ENCODE assay signal across 10 mouse cellular contexts in the genomic region with DNA sequence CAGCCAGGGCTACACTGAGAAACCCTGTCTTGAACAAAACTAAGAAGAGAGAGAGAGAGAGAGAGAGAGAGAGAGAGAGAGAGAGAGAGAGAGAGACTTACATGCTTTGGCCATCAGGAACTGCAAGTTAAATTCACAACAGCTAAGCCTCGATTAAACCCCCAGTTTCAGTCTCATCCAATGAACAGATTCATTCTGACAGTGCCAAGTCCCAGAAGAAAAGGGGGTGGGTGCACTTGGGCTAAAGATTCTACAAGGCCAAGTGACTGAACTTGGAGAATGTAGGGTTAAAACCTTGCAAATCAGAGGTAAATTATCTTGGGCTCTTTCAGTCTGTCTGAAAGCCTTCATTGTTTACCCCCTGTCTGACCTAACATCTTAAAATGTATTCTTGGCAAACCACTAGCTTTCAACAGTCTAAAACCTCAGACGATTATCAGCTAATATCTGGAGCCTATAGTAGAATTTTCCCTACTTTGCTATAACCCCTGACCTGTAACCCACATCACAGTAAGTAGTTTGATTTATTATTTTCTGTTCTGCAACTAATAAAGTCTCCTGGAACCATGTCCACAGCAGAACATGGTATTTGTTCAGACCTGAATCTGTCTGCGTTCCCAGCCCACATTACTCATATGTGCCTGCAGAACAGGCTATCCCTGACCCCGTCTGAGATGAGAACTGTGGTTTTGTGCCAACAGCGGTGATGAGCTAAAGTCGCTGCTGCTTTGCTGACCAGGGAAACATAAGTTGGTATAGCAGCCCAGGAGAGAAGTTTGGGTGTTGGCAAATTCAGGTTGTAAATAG. TPM values are rescaled to one million over a fixed set of nuclear protein-coding genes. Genes with fewer than 3 reads are reported as not detected.
A peak's percentile ranks its signal among the peaks of the same experiment; 100 is the strongest.
DNase-seq lines count a peak whose midpoint lies in the region; ATAC-seq and TF ChIP-seq lines count a peak whose summit lies in the region.
"Had no signal": no experiment of that assay in that cellular context is flagged by ENCODE, and none has a peak within 500 bp of the region (broad histone marks: within the 10 kb centered on the region; RNA-seq: fewer than 3 reads in every experiment).

No protein-coding gene starts in this region.

- no peaks in the 10 kb centered on the region for H3K36me3 ChIP-seq in kidney, postnatal 0 days (ENCODE audit: insufficient read depth, low read length)
- H3K36me3 ChIP-seq in embryonic facial prominence, embryonic 13.5 days = no peaks in the 10 kb centered on the region
- H3K36me3 ChIP-seq in limb, embryonic 13.5 days = no peaks in the 10 kb centered on the region
- H3K36me3 ChIP-seq: lung, embryonic 15.5 days had no signal

- DNase-seq in kidney, postnatal 0 days (ENCODE audit: low spot score) = no peak
- DNase-seq in kidney, adult 8-10 months = no peak
- peak; percentile 67 for DNase-seq in adipocyte (ENCODE audit: low spot score)
- DNase-seq in lung, postnatal 10 days = no peak
- no peak for DNase-seq in right cerebral cortex, postnatal 4 days
- DNase-seq: heart, postnatal 10 days had no signal

- 0 out of 2 replicates have a peak, but pooled peaks cover 4% of the 10 kb centered on the region for H3K4me1 ChIP-seq in kidney, postnatal 0 days (replicated peaks; ENCODE audit: insufficient read depth, low read length)
- H3K4me1 ChIP-seq in embryonic facial prominence, embryonic 13.5 days = peaks cover 19% of the 10 kb centered on the region
- H3K4me1 ChIP-seq in limb, embryonic 13.5 days = peaks cover 19% of the 10 kb centered on the region

- no peaks in the 10 kb centered on the region for H3K9me3 ChIP-seq in kidney, postnatal 0 days (replicated peaks; ENCODE audit: low read length)
- H3K9me3 ChIP-seq in embryonic facial prominence, embryonic 13.5 days = no peaks in the 10 kb centered on the region
- no peaks in the 10 kb centered on the region for H3K9me3 ChIP-seq in limb, embryonic 13.5 days
- H3K9me3 ChIP-seq: lung, embryonic 15.5 days had no signal

- 50% methylated on average over 6 of the region's 6 CpGs for WGBS in kidney, postnatal 0 days
- 29% methylated on average over 6 of the region's 6 CpGs for WGBS in embryonic facial prominence, embryonic 13.5 days
- WGBS in limb, embryonic 13.5 days = 44% methylated on average over 6 of the region's 6 CpGs

- no peak overlapping the region for H3K9ac ChIP-seq in kidney, postnatal 0 days (ENCODE audit: low read depth, low read length)
- H3K9ac ChIP-seq in embryonic facial prominence, embryonic 13.5 days = 0 out of 2 replicates have a peak overlapping the region, but pooled peaks have one; percentile 16
- no peak overlapping the region for H3K9ac ChIP-seq in limb, embryonic 13.5 days
- H3K9ac ChIP-seq: lung, embryonic 15.5 days had no signal

- H3K4me3 ChIP-seq in kidney, postnatal 0 days (replicated peaks; ENCODE audit: low read depth, low read length) = no peak overlapping the region
- H3K4me3 ChIP-seq in embryonic facial prominence, embryonic 13.5 days = no peak overlapping the region
- H3K4me3 ChIP-seq in limb, embryonic 13.5 days = no peak overlapping the region
- H3K4me3 ChIP-seq: lung, embryonic 15.5 days had no signal

- ATAC-seq in kidney, postnatal 0 days (replicated peaks; ENCODE audit: low FRiP score, low read depth) = no peak
- ATAC-seq in embryonic facial prominence, embryonic 13.5 days (ENCODE audit: insufficient number of reproducible peaks, insufficient read depth, low FRiP score, low TSS enrichment, low read depth) = 0 out of 2 replicates have a peak, but pooled peaks have one; percentile 15
- ATAC-seq in limb, embryonic 13.5 days (ENCODE audit: low FRiP score, low read depth) = no peak
- no peak for ATAC-seq in activated CD4-positive, CD25-positive, alpha-beta regulatory T cell, adult 4 months

- no peaks in the 10 kb centered on the region for H3K27me3 ChIP-seq in kidney, postnatal 0 days (ENCODE audit: insufficient read depth, low read length)
- H3K27me3 ChIP-seq in embryonic facial prominence, embryonic 13.5 days = no peaks in the 10 kb centered on the region
- no peaks in the 10 kb centered on the region for H3K27me3 ChIP-seq in limb, embryonic 13.5 days
- H3K27me3 ChIP-seq: lung, embryonic 15.5 days had no signal

- TF ChIP-seq CTCF in kidney, postnatal 0 days (IDR thresholded peaks at IDR 0.05; ENCODE audit: low read depth) = no peak

- H3K4me2 ChIP-seq in kidney, postnatal 0 days (ENCODE audit: low read length) = no peak overlapping the region
- no peak overlapping the region for H3K4me2 ChIP-seq in embryonic facial prominence, embryonic 13.5 days
- 0 out of 2 replicates have a peak overlapping the region, but pooled peaks have one; percentile 9 for H3K4me2 ChIP-seq in limb, embryonic 13.5 days (replicated peaks)
- H3K4me2 ChIP-seq: lung, embryonic 15.5 days had no signal

- H3K27ac ChIP-seq in kidney, postnatal 0 days = peak overlapping the region; percentile 62
- H3K27ac ChIP-seq in embryonic facial prominence, embryonic 13.5 days = peak overlapping the region; percentile 83
- H3K27ac ChIP-seq in limb, embryonic 13.5 days = peak overlapping the region; percentile 78
- H3K27ac ChIP-seq: lung, embryonic 15.5 days had no signal

RNA-seq across cellular contexts. Expression of a gene that starts 12.2 kb away (rescaled TPM):
- 2.8 and 3.3 TPM in 2 replicates for polyA plus RNA-seq in kidney, postnatal 0 days (2015; fragmentation: Nextera tagmentation; extraction: Ambion mirVana)
- polyA plus RNA-seq in embryonic facial prominence, embryonic 13.5 days (2015; fragmentation: Nextera tagmentation; extraction: Ambion mirVana) = 2.6 and 3.9 TPM in 2 replicates
- polyA plus RNA-seq in limb, embryonic 13.5 days (2015; fragmentation: Nextera tagmentation; extraction: Ambion mirVana) = 3.4 and 3.7 TPM in 2 replicates
- polyA plus RNA-seq in activated CD4-positive, CD25-positive, alpha-beta regulatory T cell, adult 4 months (2017; shearing (Covaris generic)) = 1 to 10 TPM in 1 of 2 experiments, under 1 TPM in 1; 0.85 to 2.7 TPM

RNA-seq across cellular contexts. Expression of a gene that starts 20.9 kb away (rescaled TPM):
- 1,473 and 1,501 TPM in 2 replicates for polyA plus RNA-seq in kidney, postnatal 0 days (2015; fragmentation: Nextera tagmentation; extraction: Ambion mirVana)
- polyA plus RNA-seq in embryonic facial prominence, embryonic 13.5 days (2015; fragmentation: Nextera tagmentation; extraction: Ambion mirVana) = 1,667 and 1,727 TPM in 2 replicates
- polyA plus RNA-seq in limb, embryonic 13.5 days (2015; fragmentation: Nextera tagmentation; extraction: Ambion mirVana) = 1,677 and 1,740 TPM in 2 replicates
- polyA plus RNA-seq in activated CD4-positive, CD25-positive, alpha-beta regulatory T cell, adult 4 months (2017; shearing (Covaris generic)) = 100 to 1,000 TPM; 464 to 561 TPM

RNA-seq across cellular contexts. Expression of a gene that starts 40.4 kb away (rescaled TPM):
- polyA plus RNA-seq in kidney, postnatal 0 days (2015; fragmentation: Nextera tagmentation; extraction: Ambion mirVana) = 149 and 168 TPM in 2 replicates
- 229 and 250 TPM in 2 replicates for polyA plus RNA-seq in embryonic facial prominence, embryonic 13.5 days (2015; fragmentation: Nextera tagmentation; extraction: Ambion mirVana)
- polyA plus RNA-seq in limb, embryonic 13.5 days (2015; fragmentation: Nextera tagmentation; extraction: Ambion mirVana) = 247 and 248 TPM in 2 replicates
- polyA plus RNA-seq in activated CD4-positive, CD25-positive, alpha-beta regulatory T cell, adult 4 months (2017; shearing (Covaris generic)) = 100 to 1,000 TPM in 1 of 2 experiments, 10 to 100 TPM in 1; 75.0 to 127 TPM

RNA-seq across cellular contexts. Expression of a gene that starts 43.8 kb away (rescaled TPM):
- 125 and 129 TPM in 2 replicates for polyA plus RNA-seq in kidney, postnatal 0 days (2015; fragmentation: Nextera tagmentation; extraction: Ambion mirVana)
- polyA plus RNA-seq in embryonic facial prominence, embryonic 13.5 days (2015; fragmentation: Nextera tagmentation; extraction: Ambion mirVana) = 5.9 and 9.1 TPM in 2 replicates
- 12.7 and 13.8 TPM in 2 replicates for polyA plus RNA-seq in limb, embryonic 13.5 days (2015; fragmentation: Nextera tagmentation; extraction: Ambion mirVana)
- polyA plus RNA-seq in activated CD4-positive, CD25-positive, alpha-beta regulatory T cell, adult 4 months (2017; shearing (Covaris generic)) = 10 to 100 TPM; 58.5 to 64.1 TPM

RNA-seq across cellular contexts. Expression of a gene that starts 52.0 kb away (rescaled TPM):
- polyA plus RNA-seq in kidney, postnatal 0 days (2015; fragmentation: Nextera tagmentation; extraction: Ambion mirVana) = 520 and 541 TPM in 2 replicates
- polyA plus RNA-seq in embryonic facial prominence, embryonic 13.5 days (2015; fragmentation: Nextera tagmentation; extraction: Ambion mirVana) = 9.4 and 9.5 TPM in 2 replicates
- polyA plus RNA-seq in limb, embryonic 13.5 days (2015; fragmentation: Nextera tagmentation; extraction: Ambion mirVana) = 9.8 and 11.5 TPM in 2 replicates
- polyA plus RNA-seq in activated CD4-positive, CD25-positive, alpha-beta regulatory T cell, adult 4 months (2017; shearing (Covaris generic)) = 10 to 100 TPM; 13.1 to 20.1 TPM
